Comparison of ENCODE assay signal across 11 mouse cellular contexts in genomic region chr13:40994487-40995263, GRCm38 (mm10). TPM values are rescaled to one million over a fixed set of nuclear protein-coding genes. Genes with fewer than 3 reads are reported as not detected.
A peak's percentile ranks its signal among the peaks of the same experiment; 100 is the strongest.
DNase-seq lines count a peak whose midpoint lies in the region; ATAC-seq lines count a peak whose summit lies in the region.
"Had no signal": no experiment of that assay in that cellular context is flagged by ENCODE, and none has a peak within 500 bp of the region (broad histone marks: within the 10 kb centered on the region; RNA-seq: fewer than 3 reads in every experiment).

No protein-coding gene starts in this region.

- no peak for DNase-seq in hindbrain, embryonic 10.5 days (ENCODE audit: low spot score)
- DNase-seq in right cerebral cortex, adult 2 months (ENCODE audit: low spot score in 2 of 2) = no peak
- DNase-seq: heart, postnatal 14 days; right cerebral cortex, postnatal 14 days had no signal

- H3K27ac ChIP-seq in hindbrain, embryonic 10.5 days = 0 out of 2 replicates have a peak overlapping the region, but pooled peaks have one; percentile 23
- no peak overlapping the region for H3K27ac ChIP-seq in hindbrain, embryonic 16.5 days (ENCODE audit: low read depth, low read length)
- no peak overlapping the region; the same call in 1 of the 2 replicates for H3K27ac ChIP-seq in midbrain, embryonic 13.5 days
- H3K27ac ChIP-seq in midbrain, embryonic 15.5 days = no peak overlapping the region
- 0 out of 2 replicates have a peak overlapping the region, but pooled peaks have one; percentile 11 for H3K27ac ChIP-seq in forebrain, embryonic 15.5 days (replicated peaks)
- H3K27ac ChIP-seq in stomach, embryonic 16.5 days (ENCODE audit: low read length) = peak overlapping the region; percentile 78

- 0 out of 2 replicates have a peak, but pooled peaks cover 12% of the 10 kb centered on the region for H3K4me1 ChIP-seq in hindbrain, embryonic 10.5 days (replicated peaks)
- H3K4me1 ChIP-seq in hindbrain, embryonic 16.5 days (ENCODE audit: control insufficient read depth, insufficient read depth, low read depth, low read length) = no peaks in the 10 kb centered on the region
- peaks cover 9% of the 10 kb centered on the region; the same call in 1 of the 2 replicates for H3K4me1 ChIP-seq in midbrain, embryonic 13.5 days (replicated peaks)
- peaks cover under 1% of the 10 kb centered on the region; the same call in 1 of the 2 replicates for H3K4me1 ChIP-seq in midbrain, embryonic 15.5 days
- H3K4me1 ChIP-seq in forebrain, embryonic 15.5 days = peaks cover 6% of the 10 kb centered on the region; the same call in 1 of the 2 replicates
- peaks cover 9% of the 10 kb centered on the region for H3K4me1 ChIP-seq in stomach, embryonic 16.5 days (ENCODE audit: control insufficient read depth, insufficient read depth, low read length)

- no peak overlapping the region for H3K4me2 ChIP-seq in hindbrain, embryonic 16.5 days (ENCODE audit: low read length)
- H3K4me2 ChIP-seq in midbrain, embryonic 13.5 days (replicated peaks) = 0 out of 2 replicates have a peak overlapping the region, but pooled peaks have one; percentile 3
- H3K4me2 ChIP-seq in midbrain, embryonic 15.5 days = no peak overlapping the region
- H3K4me2 ChIP-seq in forebrain, embryonic 15.5 days (replicated peaks) = no peak overlapping the region
- H3K4me2 ChIP-seq in stomach, embryonic 16.5 days (ENCODE audit: low read depth, low read length) = peak overlapping the region; percentile 47

- H3K9me3 ChIP-seq in hindbrain, embryonic 10.5 days = no peaks in the 10 kb centered on the region
- H3K9me3 ChIP-seq in hindbrain, embryonic 16.5 days (ENCODE audit: control insufficient read depth, low read length) = no peaks in the 10 kb centered on the region
- no peaks in the 10 kb centered on the region for H3K9me3 ChIP-seq in midbrain, embryonic 13.5 days
- H3K9me3 ChIP-seq in midbrain, embryonic 15.5 days = no peaks in the 10 kb centered on the region
- H3K9me3 ChIP-seq in forebrain, embryonic 15.5 days = no peaks in the 10 kb centered on the region
- no peaks in the 10 kb centered on the region for H3K9me3 ChIP-seq in stomach, embryonic 16.5 days (replicated peaks; ENCODE audit: control insufficient read depth, low read length)

- H3K36me3 ChIP-seq in hindbrain, embryonic 10.5 days = no peaks in the 10 kb centered on the region
- no peaks in the 10 kb centered on the region for H3K36me3 ChIP-seq in hindbrain, embryonic 16.5 days (ENCODE audit: control insufficient read depth, insufficient read depth, low read length)
- H3K36me3 ChIP-seq in midbrain, embryonic 13.5 days = no peaks in the 10 kb centered on the region
- no peaks in the 10 kb centered on the region for H3K36me3 ChIP-seq in midbrain, embryonic 15.5 days (replicated peaks)
- H3K36me3 ChIP-seq in forebrain, embryonic 15.5 days = no peaks in the 10 kb centered on the region
- no peaks in the 10 kb centered on the region for H3K36me3 ChIP-seq in stomach, embryonic 16.5 days (ENCODE audit: control insufficient read depth, insufficient read depth, low read length)

- 49% methylated on average over 8 of the region's 8 CpGs for WGBS in hindbrain, embryonic 10.5 days
- WGBS in hindbrain, embryonic 16.5 days = 19% methylated on average over 8 of the region's 8 CpGs
- WGBS in midbrain, embryonic 13.5 days = 14% methylated on average over 8 of the region's 8 CpGs
- WGBS in midbrain, embryonic 15.5 days = 11% methylated on average over 8 of the region's 8 CpGs
- 3% methylated on average over 8 of the region's 8 CpGs for WGBS in forebrain, embryonic 15.5 days
- 3% methylated on average over 8 of the region's 8 CpGs for WGBS in stomach, embryonic 16.5 days

- no peak overlapping the region for H3K4me3 ChIP-seq in hindbrain, embryonic 10.5 days
- H3K4me3 ChIP-seq in hindbrain, embryonic 16.5 days (ENCODE audit: low read length) = no peak overlapping the region
- H3K4me3 ChIP-seq in midbrain, embryonic 13.5 days (replicated peaks) = no peak overlapping the region
- no peak overlapping the region for H3K4me3 ChIP-seq in midbrain, embryonic 15.5 days
- no peak overlapping the region for H3K4me3 ChIP-seq in forebrain, embryonic 15.5 days
- H3K4me3 ChIP-seq in stomach, embryonic 16.5 days (replicated peaks; ENCODE audit: low read length) = peak overlapping the region; percentile 14
- H3K4me3 ChIP-seq: erythroblast, embryonic 14.5 days had no signal

- no peak for ATAC-seq in hindbrain, embryonic 16.5 days
- ATAC-seq in midbrain, embryonic 13.5 days = peak; percentile 45; the same call in 1 of the 2 replicates
- no peak for ATAC-seq in midbrain, embryonic 15.5 days (replicated peaks)
- peak; percentile 67; the same call in 1 of the 2 replicates for ATAC-seq in forebrain, embryonic 15.5 days (replicated peaks)
- ATAC-seq in stomach, embryonic 16.5 days (ENCODE audit: insufficient read depth, low FRiP score) = 0 out of 2 replicates have a peak, but pooled peaks have one; percentile 29
- no peak for ATAC-seq in frontal cortex, adult (ENCODE audit: low TSS enrichment)

- no peak overlapping the region for H3K9ac ChIP-seq in hindbrain, embryonic 16.5 days (ENCODE audit: low read depth, low read length)
- H3K9ac ChIP-seq in midbrain, embryonic 13.5 days (replicated peaks) = no peak overlapping the region
- H3K9ac ChIP-seq in midbrain, embryonic 15.5 days = no peak overlapping the region
- no peak overlapping the region for H3K9ac ChIP-seq in forebrain, embryonic 15.5 days (replicated peaks)
- peak overlapping the region; percentile 32; the same call in 1 of the 2 replicates for H3K9ac ChIP-seq in stomach, embryonic 16.5 days (ENCODE audit: low read length)

- H3K27me3 ChIP-seq in hindbrain, embryonic 10.5 days (ENCODE audit: insufficient read depth, poor library complexity, severe bottlenecking) = no peaks in the 10 kb centered on the region; the same call in 1 of the 2 replicates
- H3K27me3 ChIP-seq in hindbrain, embryonic 16.5 days (replicated peaks; ENCODE audit: control insufficient read depth, insufficient read depth, low read length) = no peaks in the 10 kb centered on the region
- H3K27me3 ChIP-seq in midbrain, embryonic 13.5 days = no peaks in the 10 kb centered on the region
- no peaks in the 10 kb centered on the region for H3K27me3 ChIP-seq in midbrain, embryonic 15.5 days (replicated peaks)
- no peaks in the 10 kb centered on the region for H3K27me3 ChIP-seq in forebrain, embryonic 15.5 days
- H3K27me3 ChIP-seq in stomach, embryonic 16.5 days (ENCODE audit: control insufficient read depth, insufficient read depth, low read length) = no peaks in the 10 kb centered on the region

RNA-seq across cellular contexts. Expression of gene Pak1ip1, which starts 6.1 kb away (rescaled TPM):
- 75.8 and 80.5 TPM in 2 replicates for polyA plus RNA-seq in hindbrain, embryonic 10.5 days (2016; fragmentation: Nextera tagmentation; extraction: Ambion mirVana)
- 55.1 and 55.6 TPM in 2 replicates for polyA plus RNA-seq in hindbrain, embryonic 16.5 days (2015; fragmentation: Nextera tagmentation; extraction: Ambion mirVana)
- polyA plus RNA-seq in midbrain, embryonic 13.5 days (2015; fragmentation: Nextera tagmentation; extraction: Ambion mirVana) = 71.6 and 73.0 TPM in 2 replicates
- 56.2 and 61.4 TPM in 2 replicates for polyA plus RNA-seq in midbrain, embryonic 15.5 days (2015; fragmentation: Nextera tagmentation; extraction: Ambion mirVana)
- polyA plus RNA-seq in forebrain, embryonic 15.5 days (2015; fragmentation: Nextera tagmentation; extraction: Ambion mirVana) = 75.3 and 77.5 TPM in 2 replicates
- polyA plus RNA-seq in stomach, embryonic 16.5 days (2015; fragmentation: Nextera tagmentation; extraction: Ambion mirVana) = 68.0 and 70.5 TPM in 2 replicates

RNA-seq across cellular contexts. Expression of gene Tmem14c, which starts 21.4 kb away (rescaled TPM):
- 211 and 234 TPM in 2 replicates for polyA plus RNA-seq in hindbrain, embryonic 10.5 days (2016; fragmentation: Nextera tagmentation; extraction: Ambion mirVana)
- polyA plus RNA-seq in hindbrain, embryonic 16.5 days (2015; fragmentation: Nextera tagmentation; extraction: Ambion mirVana) = 123 and 139 TPM in 2 replicates
- 124 and 135 TPM in 2 replicates for polyA plus RNA-seq in midbrain, embryonic 13.5 days (2015; fragmentation: Nextera tagmentation; extraction: Ambion mirVana)
- polyA plus RNA-seq in midbrain, embryonic 15.5 days (2015; fragmentation: Nextera tagmentation; extraction: Ambion mirVana) = 107 and 110 TPM in 2 replicates
- polyA plus RNA-seq in forebrain, embryonic 15.5 days (2015; fragmentation: Nextera tagmentation; extraction: Ambion mirVana) = 112 and 118 TPM in 2 replicates
- polyA plus RNA-seq in stomach, embryonic 16.5 days (2015; fragmentation: Nextera tagmentation; extraction: Ambion mirVana) = 249 and 264 TPM in 2 replicates

Comparison
In these comparisons a context has a peak if more than half of its experiments do, and no peak if none do; other contexts are left out.
1. H3K27ac ChIP-seq: peak in hindbrain, embryonic 10.5 days (single experiment), forebrain, embryonic 15.5 days (single experiment) and stomach, embryonic 16.5 days (single experiment); none in hindbrain, embryonic 16.5 days (single experiment), midbrain, embryonic 13.5 days (single experiment) and midbrain, embryonic 15.5 days (single experiment).
2. ATAC-seq: peak in midbrain, embryonic 13.5 days (single experiment), forebrain, embryonic 15.5 days (single experiment) and stomach, embryonic 16.5 days (single experiment); none in hindbrain, embryonic 16.5 days (single experiment), midbrain, embryonic 15.5 days (single experiment) and frontal cortex, adult (single experiment).
3. H3K4me2 ChIP-seq: peak in midbrain, embryonic 13.5 days (single experiment) and stomach, embryonic 16.5 days (single experiment); none in hindbrain, embryonic 16.5 days (single experiment), midbrain, embryonic 15.5 days (single experiment) and forebrain, embryonic 15.5 days (single experiment).